Mouse (Mus musculus) left cerebral cortex, adult 8-10 months (tissue): Measurements from ENCODE around the gene H2afb3. TPM values are rescaled to one million over a fixed set of nuclear protein-coding genes. Genes with fewer than 3 reads are reported as not detected.
"Not testable (repeated sequence)": the region's sequence is repeated elsewhere in the genome, so short reads cannot be mapped to it uniquely, and the experiment has no call there.

Experiments used
- DNase-seq, 2 experiments: peaks; one replicate each; pipeline ENCODE4 v3.0.0; 2022; ENCODE audit warnings: low spot score in 2 of 2
- total RNA-seq, 4 experiments: library from RNA; stranded (reverse); gene quantifications; 2 replicates each; pipeline ENCODE4 v1.2.4; 2022

Gene H2afb3
- total RNA-seq = not detected

DNA sequence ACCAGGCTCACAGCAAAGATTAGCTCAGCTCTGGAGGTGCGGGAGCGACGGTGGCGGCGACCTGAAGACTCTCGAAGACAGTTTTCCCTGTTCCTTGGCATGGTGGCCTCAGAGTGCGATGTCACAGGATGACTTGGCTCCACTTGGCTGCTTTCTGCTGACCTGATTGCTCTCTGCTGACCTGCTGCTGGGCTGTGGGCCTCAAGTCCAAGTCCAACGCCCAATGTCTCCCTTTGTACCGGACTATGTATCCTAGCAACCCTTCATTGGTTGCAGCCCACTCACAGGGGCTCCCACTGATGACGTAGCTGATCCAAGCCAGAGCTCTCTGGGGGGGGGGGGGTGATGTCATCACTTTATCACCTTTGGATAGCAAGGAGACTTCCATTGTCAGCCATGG lies at the start of gene H2afb3:
Gene H2afb3, minus strand, starts transcription at position 101 of the 400 bp plus-strand sequence.
- not testable (repeated sequence) for DNase-seq

DNA sequence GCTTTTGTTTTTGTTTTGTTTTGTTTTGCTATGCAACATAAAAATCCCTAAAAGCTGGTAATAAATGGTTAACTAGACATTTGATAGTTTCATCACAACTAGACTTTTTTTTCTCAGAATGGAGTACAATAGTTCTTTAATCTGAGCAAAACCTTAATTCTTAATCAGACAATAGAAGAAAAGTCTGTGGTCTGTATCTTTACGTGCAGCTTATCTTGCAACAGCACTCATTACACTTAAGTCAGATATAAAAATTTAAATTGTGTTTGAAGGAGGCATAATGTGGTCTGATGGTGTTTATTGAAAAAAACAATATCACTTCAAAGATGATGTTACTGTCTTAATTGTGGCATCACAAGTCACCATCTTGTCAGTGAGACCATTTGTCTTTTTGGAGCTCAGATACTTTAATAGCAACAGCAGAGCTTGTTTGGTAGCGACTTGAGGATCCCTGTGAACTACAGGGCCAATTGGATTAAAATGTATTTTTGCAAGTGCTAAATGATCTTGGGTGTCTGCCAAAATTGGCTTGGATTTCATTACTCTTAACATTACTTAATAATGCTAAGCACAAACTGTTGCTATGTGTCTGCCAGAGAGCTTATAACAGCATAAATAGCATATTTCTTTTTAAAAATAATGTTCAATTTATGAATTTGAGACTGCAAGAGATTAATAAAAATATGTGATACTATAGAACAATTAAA lies 11.3 kb downstream of the H2afb3 start:
- no peak for DNase-seq

DNA sequence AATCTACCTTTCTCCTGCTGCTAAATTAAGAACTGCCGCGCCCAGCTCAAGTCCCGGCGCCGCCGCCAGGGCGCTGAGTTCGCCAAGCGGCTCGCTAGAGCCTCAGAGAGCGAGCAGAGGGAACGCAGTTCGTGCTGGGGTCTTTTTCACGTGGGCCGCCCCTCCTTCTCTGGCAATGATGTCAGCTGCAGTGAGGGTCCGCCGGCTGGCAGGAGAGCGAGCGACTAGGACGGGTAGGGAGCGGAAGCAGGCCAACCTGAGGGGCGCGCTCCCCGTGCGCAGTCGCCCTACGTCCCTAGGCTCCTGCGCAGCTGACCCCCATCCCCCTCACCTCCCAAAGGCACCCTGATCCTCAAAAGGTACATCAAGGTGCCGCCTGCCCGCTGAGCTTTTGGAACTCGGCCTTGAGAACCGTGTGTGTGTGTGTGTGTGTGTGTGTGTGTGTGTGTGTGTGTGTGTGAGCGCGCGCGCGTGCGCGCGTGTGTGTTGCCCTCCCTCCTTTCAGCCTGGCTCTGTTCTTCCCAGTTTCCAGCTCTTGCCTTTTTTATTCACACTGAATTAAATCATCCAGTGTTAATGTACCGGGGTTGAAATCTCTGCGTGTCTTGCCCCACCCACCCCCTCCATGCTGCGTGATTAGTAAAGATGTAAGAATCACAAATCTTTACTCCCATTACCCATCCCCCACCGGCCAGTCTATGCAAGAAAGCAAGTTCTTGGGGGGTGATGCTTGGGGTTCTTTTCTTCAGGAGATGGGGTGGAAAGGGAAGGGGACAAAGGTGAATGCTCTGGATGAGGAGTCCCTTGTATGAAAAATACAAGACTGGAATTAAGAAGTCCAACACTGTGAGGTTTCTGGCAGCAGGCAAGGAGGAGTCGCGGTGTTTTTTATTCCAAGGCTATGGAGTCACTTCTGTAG lies 19.8 kb downstream of the H2afb3 start:
- DNase-seq = peak; percentile 16 to 21

DNA sequence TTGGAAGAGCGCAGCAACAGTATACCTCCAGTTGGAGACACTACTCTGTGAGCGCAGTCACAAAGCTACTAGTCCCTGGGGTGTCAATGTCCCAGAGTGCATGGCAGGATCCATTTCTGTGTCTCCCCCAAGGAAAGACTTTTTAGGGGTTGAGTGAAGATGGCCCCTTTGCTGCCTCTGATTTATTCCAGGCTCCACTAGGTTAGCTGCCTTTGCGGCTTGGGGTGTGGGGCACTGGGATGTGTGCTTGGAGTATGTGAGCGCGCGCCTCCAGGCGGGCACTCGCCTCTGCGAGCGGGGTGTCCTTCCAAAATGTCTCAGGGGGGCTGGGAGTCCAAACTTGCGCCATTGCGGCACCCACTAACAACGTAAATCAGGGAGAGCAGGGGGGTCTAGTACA lies 21.2 kb downstream of the H2afb3 start:
- peak in 1 of 2 experiments; percentile 12 for DNase-seq

DNA sequence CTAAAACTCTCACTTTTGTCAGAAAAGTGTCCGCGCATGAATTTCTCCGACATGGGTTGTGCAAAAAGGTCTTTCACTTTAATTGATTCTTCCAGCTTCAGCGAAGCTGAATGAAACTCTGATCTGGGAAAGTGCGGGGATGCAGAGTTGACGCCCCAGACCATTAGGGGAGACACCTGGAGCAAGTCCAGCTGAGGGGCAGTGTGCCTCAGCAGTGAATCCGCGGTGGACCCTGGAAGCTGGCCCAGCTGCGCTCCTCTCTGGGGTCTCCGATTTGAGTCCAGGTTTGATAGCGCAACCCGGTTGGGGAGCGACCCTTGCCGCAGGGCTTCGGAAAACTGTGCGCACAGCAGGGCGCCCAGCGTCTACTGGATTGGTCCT lies 22.0 kb downstream of the H2afb3 start:
- no peak for DNase-seq

DNA sequence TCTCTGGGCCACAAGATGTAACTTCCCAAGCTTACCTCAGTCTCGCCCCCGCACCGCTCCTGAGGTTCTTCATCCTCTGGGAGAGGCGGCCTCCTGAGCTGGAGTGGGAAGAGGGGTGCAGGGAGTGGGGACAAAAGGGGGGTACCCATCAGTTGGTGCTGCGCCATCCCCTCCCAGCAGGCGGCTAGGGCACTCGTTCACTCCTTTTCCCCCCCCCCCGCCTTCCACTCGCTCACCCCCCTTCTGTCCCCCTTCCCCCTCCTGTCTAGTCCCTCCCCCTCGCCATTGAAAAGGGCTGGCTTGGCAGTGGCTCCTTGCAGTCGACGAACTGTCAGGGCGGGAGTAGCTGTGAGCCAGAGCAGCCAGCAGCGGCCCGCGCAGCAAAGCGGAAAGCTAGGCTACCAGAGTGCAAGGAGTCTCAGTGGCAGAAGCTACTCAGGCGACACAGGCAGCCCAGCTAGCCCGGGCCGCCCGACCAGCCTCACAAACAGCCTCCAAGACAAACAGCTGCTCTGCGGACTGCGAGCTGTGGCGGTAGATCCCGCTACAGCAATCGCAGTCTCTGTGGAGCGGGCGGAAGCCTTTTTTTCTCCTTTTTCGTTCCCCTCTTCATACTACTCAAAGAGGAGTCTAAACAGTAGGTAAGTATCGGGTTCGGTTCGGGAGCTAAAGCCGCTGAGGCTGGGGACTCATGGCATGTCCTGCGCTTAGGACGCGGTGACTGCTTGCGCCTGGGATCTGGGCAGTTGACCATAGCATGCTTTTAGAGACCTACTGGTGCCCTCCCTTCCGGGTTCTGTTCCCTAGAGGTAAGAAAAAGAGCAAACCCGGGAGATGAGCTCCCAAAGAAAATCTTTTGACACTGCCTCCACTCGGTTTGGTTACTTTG lies 22.6 kb downstream of the H2afb3 start, which contains the start of gene Pcdh11x:
Gene Pcdh11x, plus strand, starts transcription at position 249 of the 889 bp plus-strand sequence.
- DNase-seq = peak; percentile 39 to 45

DNA sequence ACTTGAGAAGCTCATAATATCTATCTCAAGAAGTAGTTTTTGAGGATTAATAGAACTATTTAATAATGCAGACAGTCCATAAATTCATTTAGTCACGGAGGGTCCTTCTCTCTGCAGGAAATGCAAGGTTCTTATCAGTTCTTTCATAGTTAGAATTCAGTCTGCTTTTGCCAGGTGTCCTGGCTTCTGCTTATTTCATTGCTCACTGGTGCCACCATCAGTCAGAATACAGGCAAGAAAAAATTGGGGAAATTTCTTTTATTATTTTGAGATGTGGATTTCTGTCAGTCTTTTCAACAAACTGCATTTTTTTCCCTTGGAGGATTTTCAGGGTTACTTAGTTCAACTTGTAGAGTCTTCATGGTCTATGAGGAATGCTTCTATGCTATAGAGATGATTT lies 25.4 kb downstream of the H2afb3 start:
- no peak for DNase-seq

DNA sequence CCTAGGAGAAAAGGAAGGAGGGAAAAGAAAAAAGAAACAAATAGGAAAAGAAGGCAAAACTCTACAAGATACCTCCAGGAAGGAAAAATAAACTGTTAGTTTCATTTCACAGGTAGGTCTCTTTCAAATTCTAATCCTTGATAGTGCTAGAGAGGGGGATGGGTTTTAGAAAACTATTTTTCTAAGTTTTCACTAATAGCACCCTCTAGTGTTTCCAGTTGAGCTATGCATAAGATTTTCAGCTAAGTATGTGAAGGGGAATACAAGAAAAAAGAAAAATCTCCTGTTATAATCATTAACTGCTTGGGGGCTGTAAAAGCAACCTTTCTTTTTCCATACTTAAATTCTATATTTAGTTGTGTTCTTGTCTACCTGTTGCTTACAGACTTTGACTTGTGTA lies 27.4 kb downstream of the H2afb3 start:
- DNase-seq = no peak

Other genes with a start within 250 kb of the H2afb3 start
- 10 to 100 TPM; 20.8 to 24.8 (median 23.5) TPM for gene Pcdh11x, start 22.8 kb downstream of the H2afb3 start, total RNA-seq